Mouse (Mus musculus) brain, embryonic 14.5 days (tissue): ENCODE results near the gene Hsd3b7.

Experiments used
- CTCF ChIP-seq: fragments of 200-500 bp; IDR thresholded peaks from 2 replicates; pipeline ENCODE4 v1.5.1; 2012; ENCODE audit warnings: inconsistent platforms, mild to moderate bottlenecking, moderate library complexity, borderline replicate concordance; ENCODE audit not compliant: insufficient read depth, insufficient read length; ENCODE audit errors: extremely low read depth
- POLR2A ChIP-seq: fragments of 200-500 bp; IDR thresholded peaks from 2 replicates; pipeline ENCODE4 v1.6.1; 2012; ENCODE audit warnings: mild to moderate bottlenecking, inconsistent platforms, borderline replicate concordance; ENCODE audit not compliant: poor library complexity, insufficient read depth, insufficient read length, severe bottlenecking; ENCODE audit errors: extremely low read depth

GRCm38 (mm10) chr7:127799738-127800137 is 666 bp upstream of the Hsd3b7 start:
- TF ChIP-seq POLR2A (no peak), CTCF (no peak)
